Mouse (Mus musculus): Measurements from ENCODE around the gene Zmym2. TPM values are rescaled to one million over a fixed set of nuclear protein-coding genes. Genes with fewer than 3 reads are reported as not detected.
"Not testable (repeated sequence)": the region's sequence is repeated elsewhere in the genome, so short reads cannot be mapped to it uniquely, and the experiment has no call there.

Gene Zmym2
- polyA plus RNA-seq, 1 experiment from 2014 or later = 60.6 TPM

GRCm38 (mm10) chr14:56885308-56885771 is 1.1 kb upstream of the Zmym2 start:
- H3K9me3 ChIP-seq = no peaks in the 10 kb centered on the region; the same call in 1 of the 2 replicates
- H3K4me1 ChIP-seq (replicated peaks) = peaks cover 28% of the 10 kb centered on the region
- H3K9ac ChIP-seq = peak overlapping the region; percentile 80
- H3K27me3 ChIP-seq = no peaks in the 10 kb centered on the region
- peak overlapping the region; percentile 66 for H3K4me2 ChIP-seq
- H3K36me3 ChIP-seq = peaks cover 16% of the 10 kb centered on the region
- WGBS = 1% methylated on average over 36 of the region's 36 CpGs
- ATAC-seq (ENCODE audit: low read depth) = peak; percentile 38
- H3K27ac ChIP-seq (replicated peaks) = peak overlapping the region; percentile 96
- H3K4me3 ChIP-seq = peak overlapping the region; percentile 54

GRCm38 (mm10) chr14:56885986-56886593 is 363 bp upstream of the Zmym2 start:
- not testable (repeated sequence) for H3K27me3 ChIP-seq, H3K9me3 ChIP-seq
- H3K27ac ChIP-seq (replicated peaks) = peak overlapping the region; percentile 96
- peaks cover 18% of the 10 kb centered on the region for H3K36me3 ChIP-seq
- 0% methylated on average over 32 of the region's 69 CpGs for WGBS
- peak overlapping the region; percentile 80 for H3K9ac ChIP-seq
- peak overlapping the region; percentile 54 for H3K4me3 ChIP-seq
- ATAC-seq (ENCODE audit: low read depth) = peak; percentile 96
- peak overlapping the region; percentile 66 for H3K4me2 ChIP-seq
- peaks cover 32% of the 10 kb centered on the region for H3K4me1 ChIP-seq (replicated peaks)

- peaks cover 21% of the 10 kb centered on the region for H3K36me3 ChIP-seq
- H3K4me3 ChIP-seq = peak overlapping the region; percentile 85
- WGBS = 0% methylated on average over 3 of the region's 3 CpGs
- no peaks in the 10 kb centered on the region; the same call in 1 of the 2 replicates for H3K9me3 ChIP-seq
- H3K27ac ChIP-seq (replicated peaks) = peak overlapping the region; percentile 99
- H3K4me1 ChIP-seq (replicated peaks) = peaks cover 32% of the 10 kb centered on the region
- ATAC-seq (ENCODE audit: low read depth) = no peak
- no peaks in the 10 kb centered on the region for H3K27me3 ChIP-seq
- peak overlapping the region; percentile 94 for H3K9ac ChIP-seq
- H3K4me2 ChIP-seq = peak overlapping the region; percentile 67
These were observed 1.0 kb downstream of the Zmym2 start for GRCm38 (mm10) chr14:56887514-56887880.

- Histone ChIP-seq H3K36me3 (peaks cover 23% of the 10 kb centered on the region), H3K4me1 (replicated peaks) (peaks cover 32% of the 10 kb centered on the region), H3K4me3 (peak overlapping the region; percentile 85), H3K9me3 (no peaks in the 10 kb centered on the region; the same call in 1 of the 2 replicates), H3K27me3 (no peaks in the 10 kb centered on the region), H3K9ac (peak overlapping the region; percentile 94), H3K27ac (replicated peaks) (peak overlapping the region; percentile 99), H3K4me2 (peak overlapping the region; percentile 67)
- ATAC-seq (ENCODE audit: low read depth) = no peak
- under 1% methylated on average over 9 of the region's 9 CpGs for WGBS
These were observed 1.4 kb downstream of the Zmym2 start for GRCm38 (mm10) chr14:56887887-56888286.

- Histone ChIP-seq H3K4me2 (peak overlapping the region; percentile 67), H3K4me1 (replicated peaks) (peaks cover 32% of the 10 kb centered on the region), H3K9ac (0 out of 2 replicates have a peak overlapping the region, but pooled peaks have one; percentile 94), H3K27ac (replicated peaks) (0 out of 2 replicates have a peak overlapping the region, but pooled peaks have one; percentile 99), H3K4me3 (peak overlapping the region; percentile 85), H3K36me3 (peaks cover 28% of the 10 kb centered on the region), H3K9me3 (no peaks in the 10 kb centered on the region; the same call in 1 of the 2 replicates), H3K27me3 (no peaks in the 10 kb centered on the region)
- ATAC-seq (ENCODE audit: low read depth) = no peak
- WGBS = 80% methylated on average over 2 of the region's 2 CpGs
These were observed 2.0 kb downstream of the Zmym2 start for GRCm38 (mm10) chr14:56888416-56888815.

GRCm38 (mm10) chr14:56894417-56894816 is 8.0 kb downstream of the Zmym2 start:
- ATAC-seq (ENCODE audit: low read depth) = no peak
- no peaks in the 10 kb centered on the region for H3K27me3 ChIP-seq
- no peak overlapping the region for H3K27ac ChIP-seq (replicated peaks)
- H3K4me2 ChIP-seq = no peak overlapping the region
- no peak overlapping the region for H3K4me3 ChIP-seq
- peaks cover 13% of the 10 kb centered on the region for H3K4me1 ChIP-seq (replicated peaks)
- no peaks in the 10 kb centered on the region for H3K9me3 ChIP-seq
- peaks cover 54% of the 10 kb centered on the region for H3K36me3 ChIP-seq
- 86% methylated on average over 2 of the region's 2 CpGs for WGBS
- no peak overlapping the region for H3K9ac ChIP-seq

- H3K9ac ChIP-seq = no peak overlapping the region
- peaks cover 46% of the 10 kb centered on the region for H3K36me3 ChIP-seq
- no peak overlapping the region for H3K4me3 ChIP-seq
- no peak overlapping the region for H3K27ac ChIP-seq (replicated peaks)
- H3K4me1 ChIP-seq (replicated peaks) = no peaks in the 10 kb centered on the region
- WGBS = 100% methylated on average over 1 of the region's 1 CpGs
- no peak overlapping the region for H3K4me2 ChIP-seq
- no peak for ATAC-seq (ENCODE audit: low read depth)
- no peaks in the 10 kb centered on the region for H3K27me3 ChIP-seq
- H3K9me3 ChIP-seq = no peaks in the 10 kb centered on the region
These were observed 10.1 kb downstream of the Zmym2 start for GRCm38 (mm10) chr14:56896521-56896920.

- Histone ChIP-seq H3K27me3 (no peaks in the 10 kb centered on the region), H3K9ac (no peak overlapping the region), H3K4me2 (no peak overlapping the region), H3K4me3 (no peak overlapping the region), H3K9me3 (no peaks in the 10 kb centered on the region), H3K4me1 (replicated peaks) (no peaks in the 10 kb centered on the region), H3K36me3 (peaks cover 52% of the 10 kb centered on the region), H3K27ac (replicated peaks) (no peak overlapping the region)
- 93% methylated on average over 2 of the region's 2 CpGs for WGBS
- ATAC-seq (ENCODE audit: low read depth) = no peak
These were observed 11.0 kb downstream of the Zmym2 start for GRCm38 (mm10) chr14:56897475-56897874.

GRCm38 (mm10) chr14:56899656-56900055 is 13.2 kb downstream of the Zmym2 start:
- peaks cover 48% of the 10 kb centered on the region for H3K36me3 ChIP-seq
- H3K9me3 ChIP-seq = no peaks in the 10 kb centered on the region
- no peak overlapping the region for H3K27ac ChIP-seq (replicated peaks)
- 0 out of 2 replicates have a peak, but pooled peaks cover 5% of the 10 kb centered on the region for H3K4me1 ChIP-seq (replicated peaks)
- no peaks in the 10 kb centered on the region for H3K27me3 ChIP-seq
- H3K9ac ChIP-seq = no peak overlapping the region
- no peak overlapping the region for H3K4me3 ChIP-seq
- H3K4me2 ChIP-seq = no peak overlapping the region
- no peak for ATAC-seq (ENCODE audit: low read depth)

- no peak for ATAC-seq (ENCODE audit: low read depth)
- Histone ChIP-seq H3K9ac (no peak overlapping the region), H3K27ac (replicated peaks) (no peak overlapping the region), H3K4me2 (no peak overlapping the region), H3K4me3 (no peak overlapping the region), H3K36me3 (peaks cover 50% of the 10 kb centered on the region), H3K27me3 (no peaks in the 10 kb centered on the region), H3K9me3 (no peaks in the 10 kb centered on the region), H3K4me1 (replicated peaks) (peaks cover 10% of the 10 kb centered on the region)
- 94% methylated on average over 6 of the region's 6 CpGs for WGBS
These were observed 16.6 kb downstream of the Zmym2 start for GRCm38 (mm10) chr14:56903039-56903438.

- Histone ChIP-seq H3K4me1 (replicated peaks) (peaks cover 10% of the 10 kb centered on the region), H3K36me3 (peaks cover 41% of the 10 kb centered on the region), H3K4me3 (no peak overlapping the region), H3K27ac (replicated peaks) (no peak overlapping the region), H3K4me2 (no peak overlapping the region), H3K9ac (no peak overlapping the region), H3K27me3 (no peaks in the 10 kb centered on the region), H3K9me3 (no peaks in the 10 kb centered on the region)
- ATAC-seq (ENCODE audit: low read depth) = no peak
- WGBS = 90% methylated on average over 1 of the region's 1 CpGs
These were observed 19.2 kb downstream of the Zmym2 start for GRCm38 (mm10) chr14:56905696-56906095.

GRCm38 (mm10) chr14:56918532-56918931 is 32.1 kb downstream of the Zmym2 start:
- no peak for ATAC-seq (ENCODE audit: low read depth)
- Histone ChIP-seq H3K27ac (replicated peaks) (no peak overlapping the region), H3K4me3 (no peak overlapping the region), H3K4me2 (no peak overlapping the region), H3K9ac (no peak overlapping the region), H3K36me3 (peaks cover 45% of the 10 kb centered on the region), H3K9me3 (no peaks in the 10 kb centered on the region), H3K27me3 (no peaks in the 10 kb centered on the region), H3K4me1 (replicated peaks) (no peaks in the 10 kb centered on the region)
- 75% methylated on average over 3 of the region's 3 CpGs for WGBS

GRCm38 (mm10) chr14:56935481-56935880 is 49.0 kb downstream of the Zmym2 start:
- H3K9ac ChIP-seq = no peak overlapping the region
- ATAC-seq (ENCODE audit: low read depth) = no peak
- no peaks in the 10 kb centered on the region for H3K9me3 ChIP-seq
- H3K27me3 ChIP-seq = no peaks in the 10 kb centered on the region
- H3K36me3 ChIP-seq = peaks cover 42% of the 10 kb centered on the region
- no peak overlapping the region for H3K4me2 ChIP-seq
- no peaks in the 10 kb centered on the region for H3K4me1 ChIP-seq (replicated peaks)
- WGBS = 87% methylated on average over 6 of the region's 6 CpGs
- no peak overlapping the region for H3K27ac ChIP-seq (replicated peaks)
- H3K4me3 ChIP-seq = no peak overlapping the region
